Mouse (Mus musculus): ENCODE results near the gene Arhgap8.

GRCm38 (mm10) chr15:84689356-84689755, 30.5 kb upstream of the Arhgap8 start:
- TF ChIP-seq CTCF (IDR thresholded peaks at IDR 0.05; ENCODE audit: borderline replicate concordance, control insufficient read depth, extremely low read depth, insufficient read depth, low read length, poor library complexity) = no peak
- TF ChIP-seq POLR2A (IDR thresholded peaks at IDR 0.05; ENCODE audit: control insufficient read depth, extremely low read depth, insufficient read depth, low read length, poor library complexity) = no peak

Data from thymus, adult 2 months (tissue).